Mouse (Mus musculus) adrenal gland, postnatal 36 days (tissue): ENCODE results near the gene Txndc17. TPM values are rescaled to one million over a fixed set of nuclear protein-coding genes. Genes with fewer than 3 reads are reported as not detected.

Experiments used
- DNase-seq, 2 experiments: peaks; one replicate each; pipeline ENCODE4 v3.0.0; 2021; ENCODE audit warnings: mixed read lengths in 1 of 2
- total RNA-seq, 2 experiments: library from RNA; stranded (reverse); gene quantifications; 2 replicates each; pipeline ENCODE4 v1.2.3; 2021

The Txndc17 gene
- total RNA-seq, 2 experiments from 2014 or later: 71.8 to 74.2 TPM

GRCm38 (mm10) chr11:72221278-72221677 is 13.9 kb downstream of the Txndc17 start:
- peak; percentile 71 to 84 for DNase-seq

GRCm38 (mm10) chr11:72223414-72223813 is 16.1 kb downstream of the Txndc17 start:
- no peak for DNase-seq

- peak; percentile 75 to 77 for DNase-seq
These were observed 17.5 kb downstream of the Txndc17 start for GRCm38 (mm10) chr11:72224865-72225264.

GRCm38 (mm10) chr11:72226020-72226791 is 18.9 kb downstream of the Txndc17 start:
- DNase-seq: no peak

GRCm38 (mm10) chr11:72226901-72227300 is 19.6 kb downstream of the Txndc17 start:
- no peak for DNase-seq

DNA sequence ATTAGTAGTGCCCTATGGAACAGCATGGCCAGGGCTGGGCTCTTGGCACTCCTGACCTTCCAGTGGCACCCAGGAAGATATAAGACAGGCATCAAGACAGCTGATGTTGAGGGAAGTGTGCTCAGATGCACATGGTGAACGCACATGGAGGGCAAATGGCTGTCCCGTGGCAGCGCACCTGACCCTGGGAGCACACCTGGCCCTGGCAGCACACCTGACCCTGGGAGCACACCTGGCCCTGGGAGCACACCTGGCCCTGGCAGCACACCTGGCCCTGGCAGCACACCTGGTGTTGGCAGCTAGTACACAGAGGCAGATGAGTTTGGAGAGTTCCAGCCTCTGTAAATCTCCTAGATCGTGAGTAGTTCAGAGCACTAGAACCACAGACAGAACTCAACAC is 21.2 kb downstream of the Txndc17 start:
- DNase-seq: no peak

GRCm38 (mm10) chr11:72232068-72232467 is 24.7 kb downstream of the Txndc17 start:
- DNase-seq: no peak

DNA sequence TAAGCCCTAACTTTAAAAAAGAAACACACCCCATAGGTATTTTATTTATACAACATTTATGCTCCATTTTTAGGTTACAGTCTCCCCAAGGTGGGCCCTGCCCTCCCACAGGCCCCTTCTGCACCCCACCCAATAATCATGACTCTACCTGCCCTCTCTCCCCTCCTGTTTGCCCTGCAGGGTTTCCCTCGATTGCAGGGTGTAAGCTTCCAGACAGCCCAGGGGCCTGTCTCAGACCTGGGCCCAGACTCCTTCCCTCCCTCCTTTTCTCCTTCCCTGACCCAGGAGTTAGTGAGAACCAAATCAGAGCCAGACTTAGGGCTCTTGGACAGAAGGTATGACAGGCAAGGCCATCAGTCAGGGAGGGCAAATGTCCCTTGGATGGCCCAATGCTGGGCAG is 25.6 kb downstream of the Txndc17 start:
- no peak for DNase-seq

DNA sequence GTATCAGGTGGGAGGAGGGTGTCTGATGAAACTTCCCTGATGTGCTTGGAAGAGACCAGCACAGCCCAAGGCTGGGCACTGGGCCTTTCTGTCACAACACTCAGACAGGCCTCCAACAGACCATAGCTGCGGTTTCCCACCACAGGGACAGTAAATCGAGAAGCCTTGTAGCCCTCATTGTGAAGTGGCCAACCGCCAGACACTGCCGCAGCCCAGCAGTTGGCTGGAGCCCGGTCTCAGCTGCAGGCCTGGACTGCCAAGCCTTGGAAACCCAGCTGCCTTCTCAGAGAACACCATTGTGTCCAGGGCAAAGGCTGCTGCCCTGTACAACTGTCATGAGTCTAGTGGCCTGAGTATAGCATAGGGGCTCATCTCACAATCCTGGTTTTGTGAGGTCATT is 26.7 kb downstream of the Txndc17 start:
- peak in 1 of 2 experiments; percentile 10 for DNase-seq

GRCm38 (mm10) chr11:72240062-72240860 is 32.9 kb downstream of the Txndc17 start:
- DNase-seq: no peak

DNA sequence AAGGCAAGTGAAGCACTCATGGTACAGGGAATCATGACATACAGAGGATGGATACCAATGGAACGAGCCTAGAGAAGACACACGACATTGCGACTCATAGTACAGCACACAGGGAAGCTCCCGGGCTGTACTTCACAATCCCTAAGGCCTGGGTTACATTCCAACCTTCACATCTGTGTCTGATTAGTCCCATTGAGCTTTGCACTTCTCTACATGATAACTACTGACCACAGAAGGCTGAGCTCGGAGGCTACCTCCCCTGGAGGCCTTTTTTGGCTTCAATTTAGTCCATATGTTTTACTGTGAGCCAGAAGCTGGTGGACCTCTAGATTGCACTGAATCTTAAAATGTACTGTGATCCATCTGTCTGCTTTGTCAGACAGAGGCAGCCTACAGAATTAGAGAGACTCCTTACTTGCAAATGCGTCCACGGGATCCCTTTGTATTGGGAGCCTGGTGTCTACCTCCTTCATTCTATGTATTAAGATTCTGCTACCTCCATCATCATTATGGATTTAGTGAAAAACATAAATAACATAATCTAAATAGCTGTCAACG is 37.9 kb downstream of the Txndc17 start:
- DNase-seq: no peak

DNA sequence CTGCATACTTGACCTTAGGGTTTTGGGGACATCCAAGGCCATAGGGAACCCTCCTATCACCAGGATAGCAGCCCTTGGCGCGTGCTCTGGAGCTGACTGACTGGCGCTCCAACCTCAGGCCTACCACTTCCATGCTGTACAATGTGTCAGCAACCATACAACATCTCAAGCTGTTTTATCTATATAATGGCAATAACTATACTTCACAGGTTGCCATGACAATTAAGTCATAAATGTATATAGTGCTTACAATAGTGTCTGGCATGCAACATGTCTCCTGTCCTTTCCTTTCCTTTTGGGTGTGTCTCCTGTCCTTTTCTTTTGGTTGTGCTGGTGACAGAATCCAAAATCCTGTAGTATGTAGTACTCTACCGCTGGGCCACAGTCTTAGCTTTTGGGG is 48.3 kb downstream of the Txndc17 start:
- no peak for DNase-seq

DNA sequence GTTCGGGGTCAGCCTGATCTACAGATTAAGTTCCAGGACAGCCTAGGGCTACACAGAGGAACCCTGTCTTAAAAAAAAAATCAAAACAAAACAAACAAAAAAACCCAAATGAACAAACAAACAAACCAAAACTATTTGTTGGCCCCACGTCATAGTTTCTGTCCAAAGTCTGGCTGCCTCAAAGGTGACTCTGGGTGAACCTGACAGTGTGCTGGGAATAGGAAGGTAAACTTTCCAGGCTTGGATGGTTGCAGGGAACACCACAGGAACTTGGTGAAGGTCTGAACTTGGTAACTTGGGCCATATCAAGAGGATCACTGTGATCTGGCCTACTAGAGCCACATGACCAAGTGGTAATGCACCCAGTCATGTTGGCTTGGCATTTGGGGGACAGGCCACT is 49.1 kb downstream of the Txndc17 start:
- no peak for DNase-seq

Other genes starting within 250 kb of the Txndc17 start
- not detected for gene Aipl1, start 170.0 kb upstream of the Txndc17 start, total RNA-seq
- gene Pimreg, start 165.5 kb upstream of the Txndc17 start, total RNA-seq: 1 to 10 TPM; 3.6 to 5.1 TPM
- 1 to 10 TPM; 1.8 to 3.0 TPM for gene Pitpnm3, start 71.8 kb upstream of the Txndc17 start, total RNA-seq
- under 1 TPM; 0.46 to 0.60 TPM for gene Gm43951, start 707 bp upstream of the Txndc17 start, total RNA-seq
- 1 to 10 TPM; 4.9 to 5.8 TPM for gene 4933427D14Rik, start 88 bp upstream of the Txndc17 start, total RNA-seq
- gene Med31, start 8.0 kb downstream of the Txndc17 start, total RNA-seq: 10 to 100 TPM; 13.0 to 13.5 TPM
- gene Slc13a5, start 59.7 kb downstream of the Txndc17 start, total RNA-seq: under 1 TPM; 0.07 to 0.17 TPM
- 10 to 100 TPM; 30.0 to 33.3 TPM for gene Xaf1, start 94.1 kb downstream of the Txndc17 start, total RNA-seq
- not detected for gene Fbxo39, start 106.9 kb downstream of the Txndc17 start, total RNA-seq
- under 1 TPM; 0.26 to 0.40 TPM for gene Tekt1, start 154.9 kb downstream of the Txndc17 start, total RNA-seq
- gene Smtnl2, start 204.2 kb downstream of the Txndc17 start, total RNA-seq: 1 to 10 TPM; 1.7 to 2.4 TPM
- gene Ggt6, start 228.0 kb downstream of the Txndc17 start, total RNA-seq: 1 to 10 TPM in 1 of 2 experiments, under 1 TPM in 1; 0.79 to 5.3 TPM
- gene Mybbp1a, start 233.8 kb downstream of the Txndc17 start, total RNA-seq: 100 to 1,000 TPM in 1 of 2 experiments, 10 to 100 TPM in 1; 86.3 to 101 TPM